Mouse (Mus musculus) stomach, embryonic 14.5 days (tissue): ENCODE results near the gene Rasgrf1. TPM values are rescaled to one million over a fixed set of nuclear protein-coding genes. Genes with fewer than 3 reads are reported as not detected.
A peak's percentile ranks its signal among the peaks of the same experiment; 100 is the strongest.

ENCODE experiments used
- ATAC-seq: fragments of 200-750 bp; cut with Nextera tagmentation; 2 replicates; pipeline ENCODE4 v1.8.0; 2017; ENCODE audit warnings: low read depth, moderate TSS enrichment; ENCODE audit not compliant: insufficient number of reproducible peaks, insufficient read depth, low FRiP score
- H3K27ac ChIP-seq: fragments of 300-500 bp; sonication (generic); 2 replicates; pipeline ENCODE4 v1.5.1; 2014; ENCODE audit warnings: mild to moderate bottlenecking, low read length, moderate library complexity, mixed read lengths
- H3K27me3 ChIP-seq: fragments of 300-500 bp; sonication (generic); 2 replicates; pipeline ENCODE4 v1.6.1; 2014; ENCODE audit warnings: low read length, control low read depth, mixed read lengths; ENCODE audit not compliant: control insufficient read depth, insufficient read depth
- H3K36me3 ChIP-seq: fragments of 300-500 bp; sonication (generic); 2 replicates; pipeline ENCODE4 v1.6.1; 2014; ENCODE audit warnings: mild to moderate bottlenecking, control low read depth, low read length, moderate library complexity, mixed read lengths; ENCODE audit not compliant: control insufficient read depth, insufficient read depth
- H3K4me1 ChIP-seq: fragments of 300-500 bp; sonication (generic); 2 replicates; pipeline ENCODE4 v1.6.1; 2014; ENCODE audit warnings: low read length, control low read depth, mixed read lengths; ENCODE audit not compliant: control insufficient read depth, insufficient read depth
- H3K4me2 ChIP-seq: fragments of 300-500 bp; sonication (generic); replicated peaks from 2 replicates; pipeline ENCODE4 v1.6.1; 2014; ENCODE audit warnings: low read depth, low read length, control low read depth
- H3K4me3 ChIP-seq: fragments of 300-500 bp; sonication (generic); 2 replicates; pipeline ENCODE4 v1.5.1; 2014; ENCODE audit warnings: low read depth, low read length, control low read depth
- H3K9ac ChIP-seq: fragments of 300-500 bp; sonication (generic); replicated peaks from 2 replicates; pipeline ENCODE4 v1.6.1; 2014; ENCODE audit warnings: low read depth, mild to moderate bottlenecking, control low read depth, low read length, moderate library complexity, mixed read lengths
- H3K9me3 ChIP-seq: fragments of 300-500 bp; sonication (generic); 2 replicates; pipeline ENCODE4 v1.6.1; 2016; ENCODE audit warnings: low read depth, low read length, control low read depth; ENCODE audit not compliant: control insufficient read depth
- WGBS: fragments of 180-500 bp; shearing (Covaris S2); extraction: QIAGEN DNeasy Blood & Tissue Kit; methylation state at CpG from one replicate; pipeline ENCODE4 v1.1.7; 2014; 5-methylcytosine and 5-hydroxymethylcytosine counted together
- polyA plus RNA-seq: library from polyadenylated mRNA; unstranded; fragments of >200 nt; fragmentation: Nextera tagmentation; extraction: Ambion mirVana; gene quantifications from 2 replicates; pipeline ENCODE4 v1.2.1, GENCODE M21; 2014

Gene Rasgrf1
- polyA plus RNA-seq, 1 experiment from 2014 or later = 0.46 TPM

DNA sequence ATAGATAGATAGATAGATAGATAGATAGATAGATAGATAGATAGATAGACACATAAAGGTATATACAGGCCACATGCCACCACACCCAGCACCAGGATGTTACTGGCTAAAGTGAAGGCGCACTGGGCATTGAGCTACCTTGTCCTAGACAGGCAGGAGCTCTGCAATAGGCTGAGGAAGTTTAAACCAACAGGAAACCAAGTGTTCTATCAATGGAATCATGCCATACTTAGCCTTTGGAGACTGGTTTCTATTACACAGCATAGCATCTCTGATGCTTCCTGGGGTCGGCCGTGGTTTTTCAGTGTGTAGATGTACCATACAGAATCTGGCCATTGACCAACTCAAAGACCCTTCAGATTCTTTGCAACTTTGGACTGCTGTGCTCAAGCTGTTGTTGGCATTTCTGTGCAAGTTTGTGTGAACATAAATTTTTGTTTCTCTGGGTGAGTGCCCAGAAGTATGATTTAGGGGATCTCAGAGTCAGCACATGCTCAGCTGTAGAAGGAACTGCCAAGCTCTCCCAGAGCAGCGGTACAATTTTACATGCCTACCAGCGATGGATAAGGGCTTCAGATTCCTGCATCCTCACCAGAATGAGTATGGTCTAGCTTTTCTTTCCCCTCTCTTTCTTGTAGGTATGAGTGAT is 17.0 kb upstream of the Rasgrf1 start:
- Histone ChIP-seq H3K9ac (no peak overlapping the region), H3K4me1 (no peaks in the 10 kb centered on the region), H3K9me3 (no peaks in the 10 kb centered on the region), H3K27me3 (no peaks in the 10 kb centered on the region), H3K27ac (no peak overlapping the region), H3K4me2 (no peak overlapping the region), H3K4me3 (no peak overlapping the region), H3K36me3 (no peaks in the 10 kb centered on the region)
- 82% methylated on average over 5 of the region's 5 CpGs for WGBS
- no peak for ATAC-seq

DNA sequence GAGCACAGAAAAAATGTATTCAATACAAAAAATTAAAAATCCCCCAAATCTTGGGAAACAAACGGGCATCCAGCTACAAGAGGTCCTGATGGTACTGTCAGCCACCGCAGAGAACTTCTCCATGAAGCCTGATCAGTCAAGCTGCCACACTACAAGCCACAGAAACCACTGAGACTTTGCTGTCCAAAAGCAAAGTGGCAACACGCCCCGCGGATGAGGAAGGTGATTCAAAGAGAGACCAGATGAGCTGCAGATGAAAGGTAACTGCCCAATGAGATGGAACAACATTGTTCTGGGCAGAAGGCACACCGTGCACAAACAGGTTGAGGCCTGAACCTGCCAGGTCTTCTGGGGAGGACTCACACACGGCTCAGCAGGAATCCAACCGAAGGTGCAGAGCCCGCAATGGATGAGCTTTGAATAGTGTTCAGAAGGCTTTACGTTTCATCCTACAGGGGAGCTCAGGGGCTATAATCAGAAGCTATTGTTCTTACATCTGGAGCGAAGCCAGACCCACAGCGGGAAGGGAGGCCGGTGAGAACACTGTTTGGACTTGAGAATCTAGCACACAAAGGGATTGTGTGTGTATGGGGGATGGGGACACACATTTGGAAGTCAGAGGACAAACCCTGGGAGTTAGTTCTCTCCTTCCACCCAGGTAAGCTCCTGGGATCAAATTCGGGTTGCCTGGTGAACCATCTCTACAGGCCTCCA is 9.4 kb upstream of the Rasgrf1 start:
- no peak overlapping the region for H3K4me3 ChIP-seq
- H3K27ac ChIP-seq = no peak overlapping the region
- H3K9me3 ChIP-seq = no peaks in the 10 kb centered on the region
- no peaks in the 10 kb centered on the region for H3K36me3 ChIP-seq
- no peaks in the 10 kb centered on the region for H3K27me3 ChIP-seq
- 33% methylated on average over 14 of the region's 14 CpGs for WGBS
- H3K9ac ChIP-seq = no peak overlapping the region
- no peak for ATAC-seq
- H3K4me2 ChIP-seq = no peak overlapping the region
- H3K4me1 ChIP-seq = no peaks in the 10 kb centered on the region

DNA sequence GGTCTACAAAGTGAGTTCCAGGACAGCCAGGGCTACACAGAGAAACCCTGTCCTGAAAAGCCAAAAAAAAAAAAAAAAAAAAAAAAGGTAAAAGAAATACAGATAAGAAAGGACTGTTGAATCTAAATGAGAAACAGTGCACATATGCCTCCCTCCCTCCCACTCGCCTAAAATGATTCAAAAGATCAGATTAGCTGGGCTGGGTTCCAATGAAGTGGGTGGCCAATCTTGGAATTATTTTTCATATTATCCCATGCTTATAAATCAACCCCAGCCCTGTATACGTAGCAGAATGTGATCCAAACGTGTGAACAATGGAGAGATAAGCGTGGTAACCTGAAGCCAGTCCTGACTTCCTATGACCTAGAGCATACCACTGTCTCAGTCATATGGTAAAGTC is 8.5 kb upstream of the Rasgrf1 start:
- Histone ChIP-seq H3K4me2 (no peak overlapping the region), H3K36me3 (no peaks in the 10 kb centered on the region), H3K9me3 (no peaks in the 10 kb centered on the region), H3K9ac (no peak overlapping the region), H3K4me1 (no peaks in the 10 kb centered on the region), H3K27ac (no peak overlapping the region), H3K4me3 (no peak overlapping the region), H3K27me3 (peaks cover 3% of the 10 kb centered on the region; the same call in 1 of the 2 replicates)
- WGBS = 55% methylated on average over 4 of the region's 4 CpGs
- ATAC-seq = no peak

GRCm38 (mm10) chr9:89902813-89903212 is 6.9 kb upstream of the Rasgrf1 start:
- ATAC-seq = peak; percentile 68; the same call in 1 of the 2 replicates
- no peaks in the 10 kb centered on the region for H3K36me3 ChIP-seq
- no peak overlapping the region for H3K9ac ChIP-seq
- H3K27ac ChIP-seq = no peak overlapping the region
- H3K4me3 ChIP-seq = no peak overlapping the region
- 56% methylated on average over 2 of the region's 2 CpGs for WGBS
- no peaks in the 10 kb centered on the region for H3K9me3 ChIP-seq
- H3K4me2 ChIP-seq = no peak overlapping the region
- H3K27me3 ChIP-seq = peaks cover 18% of the 10 kb centered on the region
- H3K4me1 ChIP-seq = no peaks in the 10 kb centered on the region

GRCm38 (mm10) chr9:89906645-89907044 is 3.1 kb upstream of the Rasgrf1 start:
- no peak overlapping the region for H3K27ac ChIP-seq
- H3K27me3 ChIP-seq = peaks cover 45% of the 10 kb centered on the region
- no peak for ATAC-seq
- no peak overlapping the region for H3K9ac ChIP-seq
- H3K4me3 ChIP-seq = no peak overlapping the region
- H3K36me3 ChIP-seq = no peaks in the 10 kb centered on the region
- no peak overlapping the region for H3K4me2 ChIP-seq
- peaks cover 15% of the 10 kb centered on the region; the same call in 1 of the 2 replicates for H3K4me1 ChIP-seq
- no peaks in the 10 kb centered on the region for H3K9me3 ChIP-seq

DNA sequence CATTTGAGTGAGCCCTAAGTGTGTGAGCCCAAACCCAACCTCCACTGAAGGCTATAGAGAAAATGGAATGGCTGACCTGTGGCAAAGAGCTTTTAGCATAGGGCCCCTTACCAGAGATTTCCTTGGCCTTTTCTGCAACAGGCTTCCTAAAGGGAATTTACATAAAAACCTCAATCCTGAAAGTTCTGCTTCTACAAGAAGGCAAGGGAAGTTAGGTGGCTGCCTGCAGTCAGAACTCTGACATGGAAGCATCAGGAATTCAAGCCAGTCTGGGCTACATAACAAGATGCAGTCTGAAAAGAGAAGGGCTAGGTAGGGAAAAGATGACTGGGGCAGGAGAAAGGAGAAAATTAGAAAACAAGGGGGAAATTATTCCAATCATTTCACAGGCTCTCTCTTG is 1.8 kb upstream of the Rasgrf1 start:
- Histone ChIP-seq H3K9ac (no peak overlapping the region), H3K4me1 (peaks cover 15% of the 10 kb centered on the region; the same call in 1 of the 2 replicates), H3K4me2 (no peak overlapping the region), H3K27ac (no peak overlapping the region), H3K4me3 (no peak overlapping the region), H3K9me3 (no peaks in the 10 kb centered on the region), H3K36me3 (no peaks in the 10 kb centered on the region), H3K27me3 (peaks cover 52% of the 10 kb centered on the region)
- no peak for ATAC-seq

DNA sequence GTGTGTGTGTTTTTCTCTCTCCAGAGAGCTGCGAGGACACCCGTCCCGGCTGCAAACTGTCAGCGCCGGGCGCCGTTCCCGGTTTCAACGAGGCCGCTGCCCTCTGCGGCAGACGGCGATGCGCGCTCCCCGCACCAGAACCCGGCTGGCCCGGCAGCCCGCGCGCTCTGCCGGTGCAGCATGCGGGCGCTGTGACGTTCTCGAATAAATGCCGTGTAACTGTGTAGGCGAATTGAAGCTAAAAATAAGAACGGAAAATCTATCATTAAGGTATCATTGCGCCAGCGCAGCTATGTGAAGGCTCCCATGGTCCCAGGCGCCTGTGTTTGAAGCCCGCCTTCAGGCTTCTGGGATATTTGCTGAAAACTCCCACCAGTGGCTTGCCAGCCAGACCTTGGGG is 1.1 kb upstream of the Rasgrf1 start:
- Histone ChIP-seq H3K4me2 (peak overlapping the region; percentile 94), H3K4me3 (peak overlapping the region; percentile 45), H3K36me3 (no peaks in the 10 kb centered on the region), H3K9ac (no peak overlapping the region), H3K4me1 (peaks cover 15% of the 10 kb centered on the region; the same call in 1 of the 2 replicates), H3K27me3 (peaks cover 52% of the 10 kb centered on the region), H3K9me3 (no peaks in the 10 kb centered on the region), H3K27ac (no peak overlapping the region)
- no peak for ATAC-seq
- WGBS = under 1% methylated on average over 33 of the region's 33 CpGs

GRCm38 (mm10) chr9:89910011-89910400 is 298 bp downstream of the Rasgrf1 start:
- Histone ChIP-seq H3K4me3 (peak overlapping the region; percentile 45), H3K27me3 (peaks cover 52% of the 10 kb centered on the region), H3K4me1 (peaks cover 15% of the 10 kb centered on the region; the same call in 1 of the 2 replicates), H3K27ac (no peak overlapping the region), H3K4me2 (peak overlapping the region; percentile 94), H3K9me3 (no peaks in the 10 kb centered on the region), H3K9ac (no peak overlapping the region), H3K36me3 (no peaks in the 10 kb centered on the region)
- no peak for ATAC-seq
- 0% methylated on average over 24 of the region's 26 CpGs for WGBS
